Mouse (Mus musculus) cortical plate, adult 2 months (tissue): ENCODE data around the gene Tmem267.
"Not testable (repeated sequence)": the region's sequence is repeated elsewhere in the genome, so short reads cannot be mapped to it uniquely, and the experiment has no call there.

ENCODE experiments used
- CTCF ChIP-seq: fragments of 200-500 bp; IDR thresholded peaks from 2 replicates; pipeline ENCODE4 v1.5.1; 2011; ENCODE audit warnings: mild to moderate bottlenecking, control low read depth, low read length; ENCODE audit not compliant: insufficient read depth; ENCODE audit errors: extremely low read depth
- POLR2A ChIP-seq: fragments of 200-500 bp; IDR thresholded peaks from 2 replicates; pipeline ENCODE4 v1.6.1; 2011; ENCODE audit warnings: mild to moderate bottlenecking, low read length, control low read depth; ENCODE audit not compliant: insufficient read depth; ENCODE audit errors: extremely low read depth

DNA sequence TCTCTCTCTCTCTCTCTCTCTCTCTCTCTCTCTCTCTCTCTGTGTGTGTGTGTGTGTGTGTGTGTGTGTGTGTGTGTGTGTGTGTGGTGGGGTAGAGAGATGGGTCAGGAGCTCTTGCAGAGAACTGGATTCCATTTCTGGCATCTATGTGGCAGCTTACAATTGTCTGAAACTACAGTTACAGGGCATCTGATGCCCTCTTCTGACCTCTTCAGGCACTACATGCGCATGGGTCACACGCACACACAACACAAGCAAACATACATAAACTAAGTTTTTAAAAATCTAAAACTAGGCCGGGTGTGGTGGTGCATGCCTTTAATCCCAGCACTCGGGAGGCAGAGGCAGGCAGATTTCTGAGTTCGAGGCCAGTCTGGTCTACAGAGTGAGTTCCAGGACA, 138.1 kb downstream of the Tmem267 start:
- TF ChIP-seq CTCF, result peak; percentile 52; the same call in 1 of the 2 replicates
- not testable (repeated sequence) for TF ChIP-seq POLR2A
